In the genomic region with DNA sequence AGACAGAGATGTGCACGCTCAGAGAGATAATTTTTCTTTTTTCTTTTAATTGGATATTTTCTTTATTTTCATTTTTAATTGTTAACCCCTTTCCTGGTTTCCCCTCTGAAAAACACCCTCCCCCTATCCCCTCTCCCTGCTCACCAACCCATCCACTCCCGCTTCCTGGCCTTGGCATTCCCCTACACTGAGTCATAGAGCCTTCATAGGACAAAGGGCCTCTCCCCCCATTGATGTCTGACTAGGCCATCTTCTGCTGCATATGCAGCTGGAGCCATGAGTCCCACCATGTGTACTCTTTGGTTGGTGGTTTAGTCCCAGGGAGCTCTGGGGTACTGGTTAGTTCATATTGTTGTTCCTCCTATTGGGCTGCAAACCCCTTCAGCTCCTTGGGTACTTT, we compare ENCODE assay signal across 10 mouse cellular contexts. TPM values are rescaled to one million over a fixed set of nuclear protein-coding genes. Genes with fewer than 3 reads are reported as not detected.
DNase-seq lines count a peak whose midpoint lies in the region; TF ChIP-seq lines count a peak whose summit lies in the region.
"Not testable (repeated sequence)": the region's sequence is repeated elsewhere in the genome, so short reads cannot be mapped to it uniquely, and the experiment has no call there.
"Had no signal": no experiment of that assay in that cellular context is flagged by ENCODE, and none has a peak within 500 bp of the region (broad histone marks: within the 10 kb centered on the region; RNA-seq: fewer than 3 reads in every experiment).

No protein-coding gene starts in this region.

- not testable (repeated sequence) for TF ChIP-seq POLR2A in myocyte (IDR thresholded peaks at IDR 0.05; ENCODE audit: insufficient read length, low read depth)

- H3K4me2 ChIP-seq in myocyte (ENCODE audit: low read depth), result peak overlapping the region; percentile 39

- H3K79me2 ChIP-seq in C2C12 (ENCODE audit: control insufficient read depth, insufficient read depth) (peaks cover 75% of the 10 kb centered on the region), myocyte (ENCODE audit: control insufficient read depth, insufficient read depth) (peaks cover 12% of the 10 kb centered on the region)

- peaks cover 41% of the 10 kb centered on the region for H3K79me3 ChIP-seq in C2C12 (ENCODE audit: low read depth)

- DNase-seq in Muller cell, postnatal 12 days (ENCODE audit: inconsistent ontology term), result peak; percentile 83
- peak; percentile 46 for DNase-seq in ZHBTc4 (ENCODE audit: low read depth, low spot score)
- DNase-seq in adrenal gland, adult 8-10 months, result peak; percentile 32
- peak; percentile 18 for DNase-seq in adrenal gland, postnatal 25 days

- not testable (repeated sequence) for H3K4me3 ChIP-seq in C2C12 (ENCODE audit: insufficient read depth, poor library complexity, severe bottlenecking); myocyte

- TF ChIP-seq CTCF in C2C12 (IDR thresholded peaks at IDR 0.05; ENCODE audit: control insufficient read depth, insufficient read depth, insufficient read length), result not testable (repeated sequence)

- H3K36me3 ChIP-seq in C2C12 (ENCODE audit: control insufficient read depth, insufficient read depth), result peaks cover 24% of the 10 kb centered on the region
- not testable (repeated sequence) for H3K36me3 ChIP-seq in myocyte (ENCODE audit: control insufficient read depth, insufficient read depth)

- not testable (repeated sequence) for H3K27me3 ChIP-seq in C2C12 (ENCODE audit: control insufficient read depth, insufficient read depth, insufficient read length); myocyte (ENCODE audit: control insufficient read depth, insufficient read depth, insufficient read length)

- H3ac ChIP-seq in C2C12 (ENCODE audit: control insufficient read depth, insufficient read length, low read depth); myocyte (ENCODE audit: control insufficient read depth, insufficient read length): not testable (repeated sequence)

TF ChIP-seq in C2C12, 6 proteins besides CTCF, POLR2A, EP300 and RAD21:
- peak; percentile 65 for TF ChIP-seq MAX (IDR thresholded peaks at IDR 0.05)

RNA-seq across cellular contexts. Expression of a gene that starts 9.4 kb away (rescaled TPM):
- polyA plus RNA-seq in C2C12 (2012; fragmentation: generic; extraction: Trizol), result 20.7 TPM
- 10 to 100 TPM; 41.9 to 82.0 (median 64.8) TPM for total RNA-seq in adrenal gland, adult 8-10 months (2022)
- total RNA-seq in adrenal gland, postnatal 25 days (2021), result 37.9 and 39.0 TPM in 2 replicates
- 15.5 TPM for polyA plus RNA-seq in myocyte (2012; fragmentation: generic; extraction: Trizol)
- total RNA-seq: granulocyte monocyte progenitor cell, adult 5-6 weeks had no signal
- polyA plus RNA-seq: CD4-positive, CD25-positive, alpha-beta regulatory T cell, adult 4 months; G1E had no signal

RNA-seq across cellular contexts. Expression of a gene that starts 20.9 kb away (rescaled TPM):
- polyA plus RNA-seq in C2C12 (2012; fragmentation: generic; extraction: Trizol) (4.3 TPM), myocyte (2012; fragmentation: generic; extraction: Trizol) (2.3 TPM)
- total RNA-seq in adrenal gland, adult 8-10 months (2022), result 10 to 100 TPM in 2 of 4 experiments, 1 to 10 TPM in 2; 6.1 to 22.5 (median 12.7) TPM
- total RNA-seq in adrenal gland, postnatal 25 days (2021), result 9.7 and 16.0 TPM in 2 replicates
- total RNA-seq: granulocyte monocyte progenitor cell, adult 5-6 weeks had no signal
- polyA plus RNA-seq: CD4-positive, CD25-positive, alpha-beta regulatory T cell, adult 4 months; G1E; inflammation-experienced regulatory T-cells, adult 6 months had no signal

Comparison
In these comparisons a context has a peak if more than half of its experiments do, and no peak if none do; other contexts are left out.
1. DNase-seq: peak in every context shown above with its lines; median percentile 83 in Muller cell, postnatal 12 days; 46 in ZHBTc4; 32 in adrenal gland, adult 8-10 months; 18 in adrenal gland, postnatal 25 days.